In genomic region chr4:148038600-148039253, GRCm38 (mm10) we compare ENCODE assay signal across 8 mouse cellular contexts. TPM values are rescaled to one million over a fixed set of nuclear protein-coding genes. Genes with fewer than 3 reads are reported as not detected.
DNase-seq lines count a peak whose midpoint lies in the region; ATAC-seq lines count a peak whose summit lies in the region.

Gene Clcn6 (minus strand): TSS chr4:148038821.
Gene Mthfr (plus strand): TSS chr4:148039077.

- peak; percentile 99 for DNase-seq in adipocyte (ENCODE audit: low spot score)
- peak; percentile 100 for DNase-seq in embryo, embryonic 10 days (ENCODE audit: low spot score)
- peak; percentile 100 for DNase-seq in gastrocnemius, postnatal 10 days
- DNase-seq in induced T-regulatory cell, adult 2 months (ENCODE audit: low read depth) = peak; percentile 99
- DNase-seq in left cerebral cortex, adult 9 months (ENCODE audit: low spot score in 2 of 2) = peak; percentile 99 to 100
- DNase-seq in right cerebral cortex, postnatal 14 days = peak; percentile 99
- peak; percentile 99 to 100 for DNase-seq in urinary bladder, postnatal 36 days (ENCODE audit: low spot score in 2 of 2)

- ATAC-seq in megakaryocyte progenitor cell, adult 5-6 weeks (replicated peaks; ENCODE audit: poor library complexity) = peak; percentile 77

RNA-seq across cellular contexts. Expression of gene Clcn6, which starts in this region (rescaled TPM):
- 1 to 10 TPM; 7.1 to 8.5 TPM for total RNA-seq in gastrocnemius, postnatal 10 days (2021)
- 3.3 and 4.1 TPM in 2 replicates for total RNA-seq in megakaryocyte progenitor cell, adult 5-6 weeks (2015)
- total RNA-seq in megakaryocyte progenitor cell, adult 5-6 weeks (2017) = 1.5 and 6.4 TPM in 2 replicates

RNA-seq across cellular contexts. Expression of gene Mthfr, which starts in this region (rescaled TPM):
- total RNA-seq in gastrocnemius, postnatal 10 days (2021) = 10 to 100 TPM; 20.0 to 23.4 TPM
- total RNA-seq in megakaryocyte progenitor cell, adult 5-6 weeks (2015) = 5.5 and 6.2 TPM in 2 replicates
- 4.3 and 7.2 TPM in 2 replicates for total RNA-seq in megakaryocyte progenitor cell, adult 5-6 weeks (2017)

Comparison
In these comparisons a context has a peak if more than half of its experiments do, and no peak if none do; other contexts are left out.
1. Peak in every context shown above with its lines: DNase-seq and ATAC-seq.